Mouse (Mus musculus): ENCODE results near the gene Ddx50. TPM values are rescaled to one million over a fixed set of nuclear protein-coding genes. Genes with fewer than 3 reads are reported as not detected.

The Ddx50 gene
- 21.7 and 26.8 TPM in 2 replicates for polyA plus RNA-seq (2012; rRNA removed)

GRCm38 (mm10) chr10:62650881-62651810, at the start of gene Ddx50:
Gene Ddx50 (minus strand): TSS chr10:62651218.

GRCm38 (mm10) chr10:62602177-62603040, 48.6 kb downstream of the Ddx50 start, which contains the start of gene Ddx21:
Gene Ddx21 (minus strand): TSS chr10:62602281.

GRCm38 (mm10) chr10:62578338-62579100, 72.5 kb downstream of the Ddx50 start, which contains the start of gene Kif1bp:
Gene Kif1bp (minus strand): TSS chr10:62578457.

Other genes with a start within 250 kb of the Ddx50 start
- gene Hkdc1, start 228.7 kb downstream of the Ddx50 start, polyA plus RNA-seq (2012; rRNA removed) = 5.5 and 9.4 TPM in 2 replicates
- gene 4930507D05Rik, start 201.7 kb downstream of the Ddx50 start, polyA plus RNA-seq (2012; rRNA removed) = 0.07 and 0.10 TPM in 2 replicates
- 11.2 and 12.8 TPM in 2 replicates for gene Supv3l1, start 201.5 kb downstream of the Ddx50 start, polyA plus RNA-seq (2012; rRNA removed)
- gene Vps26a, start 164.4 kb downstream of the Ddx50 start, polyA plus RNA-seq (2012; rRNA removed) = 12.8 and 13.8 TPM in 2 replicates
- 34.0 and 35.3 TPM in 2 replicates for gene Srgn, start 123.8 kb downstream of the Ddx50 start, polyA plus RNA-seq (2012; rRNA removed)
- 7.9 and 8.2 TPM in 2 replicates for gene Kif1bp, start 72.8 kb downstream of the Ddx50 start, polyA plus RNA-seq (2012; rRNA removed)
- 16.1 and 16.3 TPM in 2 replicates for gene Ddx21, start 48.9 kb downstream of the Ddx50 start, polyA plus RNA-seq (2012; rRNA removed)
- 0.15 and 0.24 TPM in 2 replicates for gene Stox1, start 74.9 kb upstream of the Ddx50 start, polyA plus RNA-seq (2012; rRNA removed)
- 22.2 and 24.3 TPM in 2 replicates for gene Ccar1, start 141.1 kb upstream of the Ddx50 start, polyA plus RNA-seq (2012; rRNA removed)